Comparison of ENCODE assay signal across 25 mouse cellular contexts in the genomic region with DNA sequence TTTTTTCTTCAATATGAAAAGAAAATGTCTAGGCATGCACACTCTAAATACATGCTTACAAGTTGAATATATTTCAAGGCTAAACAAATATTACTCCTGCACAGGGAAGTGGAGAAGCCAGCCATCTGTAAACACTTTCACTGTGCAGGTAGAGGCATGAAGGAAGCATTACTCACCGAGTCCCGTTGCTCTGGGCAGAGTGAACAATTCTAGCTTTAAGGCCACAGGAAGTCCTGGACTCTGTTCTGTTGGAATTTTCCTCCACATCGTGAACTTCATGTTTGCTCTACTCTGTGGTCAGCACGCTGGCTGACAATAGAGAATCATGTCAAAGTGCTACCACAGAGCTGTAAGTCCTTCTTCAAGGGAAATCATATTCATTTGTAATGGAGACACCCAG. TPM values are rescaled to one million over a fixed set of nuclear protein-coding genes. Genes with fewer than 3 reads are reported as not detected.
DNase-seq lines count a peak whose midpoint lies in the region; ATAC-seq and TF ChIP-seq lines count a peak whose summit lies in the region.
"Had no signal": no experiment of that assay in that cellular context is flagged by ENCODE, and none has a peak within 500 bp of the region (broad histone marks: within the 10 kb centered on the region; RNA-seq: fewer than 3 reads in every experiment).

No protein-coding gene starts in this region.

- peak; percentile 12 for DNase-seq in kidney, adult 2 months
- no peak for DNase-seq in kidney, postnatal 36 days
- peak; percentile 64 for DNase-seq in urinary bladder, postnatal 14 days (ENCODE audit: low spot score)
- DNase-seq in urinary bladder, postnatal 10 days (ENCODE audit: low spot score), result no peak
- no peak for DNase-seq in cerebellum, postnatal 10 days
- DNase-seq in midbrain, embryonic 11.5 days (ENCODE audit: low spot score, missing footprints), result no peak
- DNase-seq: adrenal gland, adult 8-10 months; B cell, adult 2 months; cerebellum, adult 18-20 months; cerebellum, postnatal 25 days; embryo, embryonic 11 days; gastrocnemius, postnatal 36 days; heart, postnatal 4 days; thymus, adult 18-20 months; thymus, postnatal 36 days had no signal

- no peaks in the 10 kb centered on the region for H3K4me1 ChIP-seq in kidney, adult 2 months (ENCODE audit: control insufficient read depth, insufficient read depth, low read length)
- peaks cover 64% of the 10 kb centered on the region for H3K4me1 ChIP-seq in liver, embryonic 15.5 days (replicated peaks)
- peaks cover 5% of the 10 kb centered on the region; the same call in 1 of the 2 replicates for H3K4me1 ChIP-seq in stomach, embryonic 16.5 days (ENCODE audit: control insufficient read depth, insufficient read depth, low read length)
- no peaks in the 10 kb centered on the region for H3K4me1 ChIP-seq in midbrain, embryonic 11.5 days (ENCODE audit: control insufficient read depth, insufficient read depth, low read length)
- H3K4me1 ChIP-seq: forebrain, embryonic 13.5 days; midbrain, embryonic 10.5 days had no signal

- ATAC-seq in liver, embryonic 15.5 days (ENCODE audit: insufficient read depth), result peak; percentile 29
- ATAC-seq in stomach, embryonic 16.5 days (ENCODE audit: insufficient read depth, low FRiP score), result peak; percentile 81
- no peak for ATAC-seq in midbrain, embryonic 11.5 days (ENCODE audit: low FRiP score)
- ATAC-seq: forebrain, embryonic 13.5 days; inflammation-experienced regulatory T-cells, adult 6 months had no signal

- no peak overlapping the region; the same call in 1 of the 2 replicates for H3K27ac ChIP-seq in kidney, adult 2 months (ENCODE audit: insufficient read depth, low read depth, low read length)
- H3K27ac ChIP-seq in liver, embryonic 15.5 days (replicated peaks), result peak overlapping the region; percentile 49; the same call in 1 of the 2 replicates
- peak overlapping the region; percentile 69 for H3K27ac ChIP-seq in stomach, embryonic 16.5 days (ENCODE audit: low read length)
- no peak overlapping the region for H3K27ac ChIP-seq in midbrain, embryonic 11.5 days (ENCODE audit: low read depth, low read length)
- H3K27ac ChIP-seq: forebrain, embryonic 13.5 days; heart, embryonic 10.5 days; hindbrain, embryonic 14.5 days; left cerebral cortex, adult 2 months; midbrain, embryonic 10.5 days had no signal

- WGBS in kidney, adult 2 months, result 52% methylated on average over 4 of the region's 4 CpGs
- 19% methylated on average over 4 of the region's 4 CpGs for WGBS in liver, embryonic 15.5 days (ENCODE audit: insufficient replicate concordance)
- WGBS in stomach, embryonic 16.5 days, result 56% methylated on average over 4 of the region's 4 CpGs
- 93% methylated on average over 4 of the region's 4 CpGs for WGBS in midbrain, embryonic 11.5 days

- H3K4me2 ChIP-seq in liver, embryonic 15.5 days, result no peak overlapping the region; the same call in 1 of the 2 replicates
- H3K4me2 ChIP-seq in stomach, embryonic 16.5 days (ENCODE audit: low read depth, low read length), result no peak overlapping the region
- H3K4me2 ChIP-seq in midbrain, embryonic 11.5 days, result no peak overlapping the region
- H3K4me2 ChIP-seq: forebrain, embryonic 13.5 days; hindbrain, embryonic 14.5 days had no signal

- no peak overlapping the region for H3K9ac ChIP-seq in liver, embryonic 15.5 days
- no peak overlapping the region for H3K9ac ChIP-seq in stomach, embryonic 16.5 days (ENCODE audit: low read length)
- no peak overlapping the region for H3K9ac ChIP-seq in midbrain, embryonic 11.5 days (ENCODE audit: low read length)
- H3K9ac ChIP-seq: forebrain, embryonic 13.5 days; hindbrain, embryonic 14.5 days had no signal

- H3K36me3 ChIP-seq in kidney, adult 2 months (ENCODE audit: control insufficient read depth, insufficient read depth, low read length), result peaks cover 1% of the 10 kb centered on the region; the same call in 1 of the 2 replicates
- no peaks in the 10 kb centered on the region for H3K36me3 ChIP-seq in liver, embryonic 15.5 days (replicated peaks)
- H3K36me3 ChIP-seq in stomach, embryonic 16.5 days (ENCODE audit: control insufficient read depth, insufficient read depth, low read length), result no peaks in the 10 kb centered on the region
- no peaks in the 10 kb centered on the region for H3K36me3 ChIP-seq in midbrain, embryonic 11.5 days (ENCODE audit: control insufficient read depth, insufficient read depth, low read length)
- H3K36me3 ChIP-seq: G1E; heart, embryonic 10.5 days; midbrain, embryonic 10.5 days had no signal

- H3K9me3 ChIP-seq in liver, embryonic 15.5 days (replicated peaks), result no peaks in the 10 kb centered on the region
- H3K9me3 ChIP-seq in stomach, embryonic 16.5 days (replicated peaks; ENCODE audit: control insufficient read depth, low read length), result no peaks in the 10 kb centered on the region
- H3K9me3 ChIP-seq in midbrain, embryonic 11.5 days (ENCODE audit: control insufficient read depth, low read length), result no peaks in the 10 kb centered on the region
- H3K9me3 ChIP-seq: forebrain, embryonic 13.5 days; G1E; heart, embryonic 10.5 days; midbrain, embryonic 10.5 days had no signal

- no peak for TF ChIP-seq POLR2A in kidney, adult 2 months (IDR thresholded peaks at IDR 0.05; ENCODE audit: low read depth, low read length)

- no peaks in the 10 kb centered on the region for H3K27me3 ChIP-seq in kidney, adult 2 months (replicated peaks; ENCODE audit: control insufficient read depth, insufficient read depth, low read length)
- no peaks in the 10 kb centered on the region for H3K27me3 ChIP-seq in liver, embryonic 15.5 days
- no peaks in the 10 kb centered on the region for H3K27me3 ChIP-seq in stomach, embryonic 16.5 days (ENCODE audit: control insufficient read depth, insufficient read depth, low read length)
- H3K27me3 ChIP-seq in midbrain, embryonic 11.5 days (ENCODE audit: control insufficient read depth, insufficient read depth, low read length), result no peaks in the 10 kb centered on the region
- H3K27me3 ChIP-seq: CH12.LX; forebrain, embryonic 13.5 days had no signal

- TF ChIP-seq CTCF in kidney, adult 2 months (conservative IDR thresholded peaks at IDR 0.05; ENCODE audit: insufficient read depth, insufficient read length, low read depth, low read length), result no peak

- H3K4me3 ChIP-seq in kidney, adult 2 months (ENCODE audit: insufficient read depth, low read depth, low read length), result no peak overlapping the region
- no peak overlapping the region for H3K4me3 ChIP-seq in liver, embryonic 15.5 days (replicated peaks)
- H3K4me3 ChIP-seq in stomach, embryonic 16.5 days (replicated peaks; ENCODE audit: low read length), result no peak overlapping the region
- H3K4me3 ChIP-seq in midbrain, embryonic 11.5 days (ENCODE audit: low read depth, low read length), result no peak overlapping the region
- H3K4me3 ChIP-seq: forebrain, embryonic 13.5 days; heart, embryonic 10.5 days; left cerebral cortex, adult 2 months; midbrain, embryonic 10.5 days had no signal

RNA-seq across cellular contexts. Expression of a gene that starts 9.7 kb away (rescaled TPM):
- polyA plus RNA-seq in kidney, adult 2 months (2012; rRNA removed), result 2.7 and 3.4 TPM in 2 replicates
- polyA plus RNA-seq in liver, embryonic 15.5 days (2015; fragmentation: Nextera tagmentation; extraction: Ambion mirVana), result 2.2 and 2.8 TPM in 2 replicates
- 11.4 and 12.9 TPM in 2 replicates for polyA plus RNA-seq in stomach, embryonic 16.5 days (2015; fragmentation: Nextera tagmentation; extraction: Ambion mirVana)
- 0.05 and 0.06 TPM in 2 replicates for polyA plus RNA-seq in midbrain, embryonic 11.5 days (2014; fragmentation: Nextera tagmentation; extraction: Ambion mirVana)
- polyA plus RNA-seq: G1E; hindbrain, embryonic 14.5 days had no signal

Comparison
In these comparisons a context has a peak if more than half of its experiments do, and no peak if none do; other contexts are left out.
1. DNase-seq: peak in kidney, adult 2 months (single experiment) and urinary bladder, postnatal 14 days (single experiment); none in kidney, postnatal 36 days (0 of 2), urinary bladder, postnatal 10 days (single experiment), cerebellum, postnatal 10 days (0 of 2) and midbrain, embryonic 11.5 days (single experiment).
2. H3K27ac ChIP-seq: peak in liver, embryonic 15.5 days (single experiment) and stomach, embryonic 16.5 days (single experiment); none in kidney, adult 2 months (single experiment) and midbrain, embryonic 11.5 days (single experiment).